Mouse (Mus musculus) ES-CJ7 (cell line): ENCODE results near the gene Setd3.

Source experiments
- DNase-seq: peaks from one replicate; pipeline ENCODE4 v3.0.0; 2011; ENCODE audit warnings: low read depth, low spot score

The Setd3 gene

DNA sequence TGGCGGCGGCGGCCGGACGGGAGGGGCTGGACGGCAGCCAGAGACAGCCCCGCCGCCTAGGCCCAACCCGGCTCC is at the start of gene Setd3:
Gene Setd3 (minus strand): TSS at position 69 of the 75 bp plus-strand sequence.
- no peak for DNase-seq

DNA sequence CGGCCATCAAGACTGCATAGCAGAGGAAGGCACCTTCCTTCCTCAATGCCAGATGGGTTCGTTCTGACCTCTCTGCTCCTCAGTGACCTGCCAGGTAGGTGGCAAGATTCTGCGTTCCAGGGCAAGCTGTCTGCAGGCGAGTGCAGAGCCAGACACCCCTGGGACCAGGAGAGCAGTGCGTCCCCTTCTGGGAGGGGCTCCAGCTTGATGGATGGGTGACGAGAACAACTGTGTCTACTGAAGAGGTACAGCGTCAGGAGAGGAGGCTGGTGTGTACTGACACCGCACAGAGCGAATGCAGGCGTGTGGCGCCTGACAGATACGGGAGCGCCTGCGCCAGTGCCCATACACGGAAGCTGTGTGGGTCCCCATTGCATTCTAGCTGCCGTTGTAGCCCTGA is 48.4 kb upstream of the Setd3 start:
- DNase-seq = no peak

DNA sequence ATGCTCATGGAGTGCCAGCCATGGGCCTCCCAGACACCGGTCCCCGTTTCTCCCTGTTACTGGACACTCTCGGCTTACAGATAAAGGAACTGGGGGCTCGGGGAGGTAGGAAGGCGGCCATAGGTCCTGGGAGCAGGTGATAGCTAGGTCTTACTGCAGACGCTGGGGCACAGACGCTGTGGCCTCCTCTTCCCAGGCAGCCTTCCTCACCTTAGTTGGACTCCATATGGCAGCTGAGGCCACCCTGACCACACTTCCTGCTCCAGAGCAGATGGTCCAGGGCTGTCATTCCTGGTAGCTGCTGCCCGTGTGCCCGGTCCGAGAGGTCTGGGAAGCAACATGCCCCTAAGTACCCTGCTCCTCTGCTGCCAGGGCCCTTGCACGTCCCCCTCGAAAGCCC is 47.8 kb upstream of the Setd3 start:
- DNase-seq = no peak

DNA sequence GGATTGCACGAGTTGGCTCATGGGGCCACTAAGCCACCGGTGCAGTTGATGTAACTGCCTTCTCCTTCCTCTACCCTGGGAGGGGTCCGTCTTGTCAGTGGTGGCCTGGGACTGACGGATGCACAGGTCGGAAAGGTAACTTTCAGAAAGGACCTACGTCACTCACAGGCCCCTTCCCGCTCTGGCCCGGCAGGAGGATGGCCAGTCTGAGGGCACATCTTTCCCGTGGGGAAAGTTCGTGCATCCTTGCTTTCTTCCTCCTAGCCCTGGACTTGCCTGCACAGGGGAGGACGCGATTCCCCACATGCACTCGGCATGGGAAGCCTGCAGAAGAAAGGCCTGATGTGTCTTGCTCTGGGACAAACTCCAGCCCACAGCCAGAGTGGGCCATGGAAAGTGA is 47.1 kb upstream of the Setd3 start:
- no peak for DNase-seq

GRCm38 (mm10) chr12:108225781-108226180 is 46.7 kb upstream of the Setd3 start:
- no peak for DNase-seq

DNA sequence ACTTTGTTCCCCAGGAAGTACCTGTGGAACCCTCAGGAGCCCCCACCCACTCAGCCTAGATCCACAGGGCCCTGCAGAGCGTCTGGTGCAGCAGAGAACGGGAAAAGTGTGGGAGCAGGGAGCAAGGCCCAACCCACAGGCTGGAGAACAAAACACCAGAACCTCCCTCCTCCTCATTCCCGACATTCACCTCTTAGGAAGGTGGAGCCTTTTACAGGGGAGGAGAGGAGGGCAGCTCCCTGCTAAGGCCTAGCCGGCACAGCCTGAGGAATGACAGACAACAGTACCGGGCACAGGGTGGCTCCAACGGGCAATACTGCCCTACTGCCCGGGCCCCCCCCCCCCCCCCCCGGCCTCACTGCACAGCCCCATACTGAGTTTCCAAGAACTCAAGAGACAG is 44.2 kb upstream of the Setd3 start:
- DNase-seq = peak; percentile 30

- no peak for DNase-seq
Measured at GRCm38 (mm10) chr12:108221712-108222111, 42.6 kb upstream of the Setd3 start.

GRCm38 (mm10) chr12:108221206-108221605 is 42.1 kb upstream of the Setd3 start:
- DNase-seq = no peak

DNA sequence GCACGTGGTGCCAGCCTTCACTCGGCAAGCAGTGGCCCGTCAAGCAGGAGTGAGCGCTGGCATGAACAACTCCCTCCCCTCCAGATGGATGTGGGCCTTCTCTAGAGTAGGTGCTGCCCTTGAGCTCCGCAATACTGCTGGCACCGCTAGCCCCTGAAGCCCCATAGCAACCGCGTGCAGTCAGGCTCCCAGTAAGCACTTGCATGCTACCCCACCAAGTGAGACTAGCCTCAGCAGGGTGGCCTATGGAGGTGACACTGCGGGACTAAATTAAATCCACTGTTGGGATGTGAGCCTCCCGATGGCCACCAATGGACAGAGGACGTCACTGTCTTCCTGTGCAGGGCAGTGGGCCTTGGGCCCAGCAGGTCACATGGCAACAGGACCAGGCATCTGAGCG is 41.5 kb upstream of the Setd3 start:
- DNase-seq = no peak

DNA sequence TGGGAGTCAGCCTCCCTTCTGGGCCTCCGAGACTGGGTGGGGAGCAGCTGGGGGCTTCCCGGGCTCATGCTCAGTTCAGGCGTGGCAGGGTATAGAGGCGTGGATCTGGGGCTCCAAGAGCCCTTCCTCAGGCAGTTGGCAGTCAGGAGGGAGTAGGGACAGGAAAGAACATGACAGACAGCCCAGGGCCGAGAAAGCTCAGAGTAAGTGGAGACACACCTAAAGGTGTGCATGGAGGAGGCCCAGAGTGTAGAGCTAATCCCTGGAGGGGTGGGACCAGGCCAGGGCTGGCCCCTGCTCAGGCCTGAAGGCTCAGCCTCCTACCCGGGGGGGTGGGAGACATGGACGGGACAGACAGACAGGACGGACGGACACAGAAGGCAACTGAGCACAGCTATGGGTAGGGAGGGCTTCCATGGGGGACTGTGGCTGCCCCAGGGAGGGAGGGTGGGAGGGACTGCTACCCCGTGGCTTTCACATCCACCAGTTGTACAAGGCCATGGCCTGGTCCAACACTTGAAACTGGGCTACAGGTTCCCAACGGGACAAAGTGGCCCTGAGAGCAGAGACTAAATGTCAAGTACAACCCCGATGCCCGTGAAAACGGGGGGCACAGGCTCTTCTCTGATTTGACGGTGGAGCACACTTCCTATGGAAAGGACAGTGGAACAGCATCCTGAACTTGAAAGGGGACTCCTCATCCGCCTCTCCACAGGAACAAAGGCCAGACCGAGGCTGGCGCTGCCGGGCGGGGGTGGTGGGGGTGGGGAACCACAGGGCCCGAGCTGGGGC is 40.9 kb upstream of the Setd3 start:
- no peak for DNase-seq

GRCm38 (mm10) chr12:108219163-108219562 is 40.0 kb upstream of the Setd3 start:
- DNase-seq = no peak

- DNase-seq = peak; percentile 42
Measured at GRCm38 (mm10) chr12:108217572-108217971, 38.5 kb upstream of the Setd3 start.

GRCm38 (mm10) chr12:108216611-108217370 is 37.7 kb upstream of the Setd3 start:
- DNase-seq = no peak

DNA sequence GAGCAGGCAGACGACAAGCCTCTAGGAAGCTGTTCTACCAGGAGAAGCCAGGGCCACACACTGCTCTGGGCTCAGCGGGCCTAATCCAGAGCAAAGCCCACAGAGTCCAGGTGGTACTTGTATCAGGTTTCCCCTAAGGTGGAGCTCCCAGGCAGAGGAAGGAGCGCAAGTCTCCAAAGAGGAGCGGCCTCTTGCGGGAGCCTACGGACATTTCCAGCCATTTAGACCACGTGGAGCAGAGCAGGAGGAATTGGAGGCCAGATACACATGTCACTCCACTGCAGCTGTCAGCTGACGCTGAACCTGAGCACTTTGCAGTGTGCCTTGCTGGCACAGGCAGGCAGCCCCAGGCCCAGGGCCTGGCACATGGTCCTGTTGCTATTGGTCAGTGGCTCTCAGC is 36.0 kb upstream of the Setd3 start:
- DNase-seq = no peak

- DNase-seq = no peak
Measured at GRCm38 (mm10) chr12:108213090-108214041, 34.3 kb upstream of the Setd3 start.

GRCm38 (mm10) chr12:108212476-108212875 is 33.4 kb upstream of the Setd3 start:
- no peak for DNase-seq

DNA sequence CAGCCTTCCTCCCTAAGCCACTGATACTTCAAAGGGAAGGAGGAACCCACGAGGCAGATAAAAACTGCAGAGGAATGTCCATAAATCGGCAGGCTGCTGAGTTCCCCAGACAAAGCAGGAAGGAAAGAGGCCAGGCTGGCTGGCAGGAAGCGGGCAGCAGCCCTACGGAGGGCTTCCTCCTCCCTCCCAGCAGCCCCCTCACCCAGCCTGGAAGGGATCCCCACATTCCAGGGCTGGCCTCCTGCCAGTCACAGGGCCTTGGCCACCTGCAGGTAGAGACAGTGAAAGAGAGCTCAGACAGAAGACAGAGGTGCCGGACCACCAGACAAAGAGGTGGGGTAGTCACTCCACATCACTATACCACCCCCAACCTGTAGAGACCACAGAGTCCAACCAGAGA is 33.0 kb upstream of the Setd3 start:
- no peak for DNase-seq

DNA sequence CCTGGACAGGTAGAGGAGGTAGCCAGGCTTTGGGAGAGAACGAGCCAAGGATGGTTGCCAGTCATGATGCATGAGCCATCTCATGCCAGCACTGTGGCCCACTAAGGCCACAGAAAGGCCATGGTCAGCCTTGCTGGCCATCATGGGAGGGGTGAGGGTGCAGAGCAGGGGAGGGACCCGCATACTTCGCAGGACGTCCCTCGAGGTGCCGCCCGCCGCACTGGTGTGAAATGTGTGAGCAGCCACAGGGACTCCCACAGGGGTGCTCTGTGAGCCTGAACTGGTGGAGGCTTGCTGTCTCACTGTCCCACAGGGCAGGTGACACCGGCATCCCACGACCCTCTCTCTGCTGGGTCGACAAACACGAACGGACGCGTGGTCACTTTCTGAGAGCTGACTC is 31.5 kb upstream of the Setd3 start:
- DNase-seq = no peak

DNA sequence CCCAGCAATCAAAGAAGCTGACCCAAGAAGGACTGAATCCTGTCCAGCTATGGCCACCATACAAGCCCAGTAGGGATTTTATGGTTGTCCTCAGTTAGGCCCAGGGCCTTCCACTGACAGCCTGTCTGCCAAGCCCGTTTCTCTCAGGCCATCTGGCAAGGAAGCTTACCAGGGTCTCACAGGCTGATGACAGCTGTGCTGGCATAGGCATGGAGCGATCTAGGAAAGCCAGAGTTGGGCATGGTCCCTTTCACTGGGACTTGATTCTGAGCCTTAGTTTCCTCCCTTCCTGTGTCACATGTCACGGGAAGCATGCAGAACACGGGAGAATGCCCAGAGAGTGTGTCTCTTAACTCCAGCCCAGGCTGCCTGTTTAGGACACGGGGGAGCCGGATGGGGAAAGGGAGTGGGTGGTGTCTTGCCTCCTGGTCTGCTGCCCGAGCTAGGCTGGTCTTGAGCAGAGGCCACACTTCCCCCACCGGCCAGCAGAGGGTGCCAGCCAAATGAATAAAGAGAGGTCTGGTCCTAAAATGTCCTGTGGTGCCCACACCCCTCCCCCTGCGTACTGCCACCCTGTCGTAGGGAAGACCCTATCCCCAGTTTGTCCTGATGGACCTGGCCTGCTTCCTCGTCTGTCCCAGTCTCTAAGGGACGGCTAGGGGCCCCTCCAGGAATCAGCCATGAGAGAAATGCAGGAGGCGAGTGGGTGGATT is 29.8 kb upstream of the Setd3 start:
- peak; percentile 55 for DNase-seq

GRCm38 (mm10) chr12:108208216-108208615 is 29.1 kb upstream of the Setd3 start:
- no peak for DNase-seq

DNA sequence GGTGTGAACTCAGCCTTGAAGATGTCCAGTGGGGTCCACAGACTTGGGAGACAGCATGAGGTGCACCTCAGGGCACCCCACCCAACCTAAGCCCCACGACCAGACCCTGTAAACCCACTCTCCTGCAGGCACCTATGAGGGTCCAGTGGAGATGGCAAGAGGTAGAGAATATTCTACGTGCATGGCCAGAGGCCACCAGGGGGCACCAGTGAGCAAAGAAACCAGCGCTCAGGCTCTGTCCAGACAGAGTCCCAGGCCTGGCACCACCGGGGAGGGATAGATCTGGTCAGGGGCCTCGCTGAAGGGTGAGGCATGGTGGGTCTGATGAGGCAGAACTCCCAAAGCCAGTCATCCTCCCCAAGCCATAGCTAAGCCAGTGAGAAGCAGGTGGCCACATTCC is 27.5 kb upstream of the Setd3 start:
- DNase-seq = peak; percentile 54

DNA sequence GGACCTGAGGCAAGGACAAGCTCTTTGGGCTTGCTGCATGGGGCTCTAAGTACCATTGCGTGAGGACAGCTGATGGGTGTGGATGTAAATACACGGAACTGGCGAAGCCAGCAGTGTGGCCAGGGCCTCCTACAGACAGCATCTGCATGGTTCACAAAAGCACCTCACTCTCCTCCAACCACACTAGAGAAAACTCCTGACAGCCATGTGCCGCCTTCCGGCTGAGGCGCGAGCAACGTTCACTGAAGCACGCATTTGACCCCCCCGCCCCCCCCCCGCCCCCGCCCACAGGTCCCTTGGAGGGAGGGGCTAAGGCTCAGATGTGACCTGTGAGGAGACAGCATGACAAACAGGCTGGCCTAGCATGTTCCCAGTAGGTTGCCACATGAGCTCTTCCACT is 25.9 kb upstream of the Setd3 start:
- DNase-seq = no peak
